Mouse (Mus musculus) midbrain, embryonic 11.5 days (tissue): ENCODE measurements around the gene Osbpl2. TPM values are rescaled to one million over a fixed set of nuclear protein-coding genes. Genes with fewer than 3 reads are reported as not detected.

Source experiments
- ATAC-seq: fragments of 200-750 bp; cut with Nextera tagmentation; 2 replicates; pipeline ENCODE4 v1.8.0; 2017; ENCODE audit warnings: moderate TSS enrichment, moderate library complexity; ENCODE audit not compliant: low FRiP score
- DNase-seq: peaks from one replicate; pipeline ENCODE4 v3.0.0; 2015; ENCODE audit warnings: low spot score; ENCODE audit errors: missing footprints
- H3K27ac ChIP-seq: fragments of 300-500 bp; sonication (generic); 2 replicates; pipeline ENCODE4 v1.5.1; 2014; ENCODE audit warnings: low read depth, low read length
- H3K27me3 ChIP-seq: fragments of 300-500 bp; sonication (generic); 2 replicates; pipeline ENCODE4 v1.6.1; 2014; ENCODE audit warnings: mild to moderate bottlenecking, low read length, moderate library complexity, mixed read lengths; ENCODE audit not compliant: control insufficient read depth, insufficient read depth
- H3K36me3 ChIP-seq: fragments of 300-500 bp; sonication (generic); 2 replicates; pipeline ENCODE4 v1.6.1; 2014; ENCODE audit warnings: mild to moderate bottlenecking, low read length, moderate library complexity, mixed read lengths; ENCODE audit not compliant: control insufficient read depth, insufficient read depth
- H3K4me1 ChIP-seq: fragments of 300-500 bp; sonication (generic); 2 replicates; pipeline ENCODE4 v1.6.1; 2014; ENCODE audit warnings: low read length; ENCODE audit not compliant: control insufficient read depth, insufficient read depth
- H3K4me2 ChIP-seq: fragments of 300-500 bp; sonication (generic); 2 replicates; pipeline ENCODE4 v1.6.1; 2014; ENCODE audit warnings: mild to moderate bottlenecking, moderate library complexity
- H3K4me3 ChIP-seq: fragments of 300-500 bp; sonication (generic); 2 replicates; pipeline ENCODE4 v1.5.1; 2014; ENCODE audit warnings: low read depth, low read length
- H3K9ac ChIP-seq: fragments of 300-500 bp; sonication (generic); 2 replicates; pipeline ENCODE4 v1.6.1; 2014; ENCODE audit warnings: low read length
- H3K9me3 ChIP-seq: fragments of 300-500 bp; sonication (generic); 2 replicates; pipeline ENCODE4 v1.6.1; 2016; ENCODE audit warnings: low read length; ENCODE audit not compliant: control insufficient read depth
- WGBS: fragments of 180-500 bp; shearing (Covaris S2); extraction: QIAGEN DNeasy Blood & Tissue Kit; methylation state at CpG from one replicate; pipeline ENCODE4 v1.1.7; 2014; 5-methylcytosine and 5-hydroxymethylcytosine counted together
- polyA plus RNA-seq: library from polyadenylated mRNA; unstranded; fragments of >200 nt; fragmentation: Nextera tagmentation; extraction: Ambion mirVana; gene quantifications from 2 replicates; pipeline ENCODE4 v1.2.1, GENCODE M21; 2014

Osbpl2 gene
- 43.3 and 46.3 TPM in 2 replicates for polyA plus RNA-seq

DNA sequence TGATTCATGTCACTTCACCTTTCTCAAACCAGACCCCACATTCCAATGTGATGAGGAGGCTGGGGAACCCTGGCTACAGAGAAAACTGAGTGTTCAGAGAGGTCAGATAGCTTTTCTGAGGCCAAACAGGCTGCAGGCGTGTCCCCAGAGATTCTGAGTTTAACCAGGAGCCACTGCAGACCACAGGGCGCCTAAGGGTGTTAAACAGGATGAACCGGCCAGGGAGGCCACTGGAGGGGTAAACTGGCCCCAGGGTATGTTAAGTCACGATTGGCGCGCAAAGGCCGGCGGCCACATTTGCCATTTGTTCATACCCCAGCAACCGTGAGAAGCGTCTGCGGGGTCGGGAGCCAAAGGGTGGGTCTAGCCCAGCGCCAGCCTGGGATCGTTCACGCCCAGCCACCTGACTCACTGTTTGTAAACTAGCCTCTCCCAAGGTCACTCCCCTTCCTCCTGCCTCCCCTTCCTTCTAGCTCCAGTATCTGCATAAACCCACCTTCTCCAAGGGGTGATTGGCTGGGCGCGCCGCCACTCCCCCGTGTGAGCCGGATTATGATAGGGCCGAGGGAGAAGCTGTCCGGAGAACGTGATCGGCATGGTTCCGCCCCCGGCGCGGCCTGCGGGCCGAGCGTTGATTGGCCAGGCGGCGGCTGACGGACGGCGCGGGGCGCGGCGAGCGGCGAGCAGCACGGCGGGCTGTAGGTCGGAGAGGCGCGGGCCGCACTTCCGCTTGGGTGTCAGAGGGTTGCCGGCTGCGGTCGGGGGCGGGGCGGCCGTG is at the start of gene Osbpl2:
TSS of gene Osbpl2 (plus strand) at position 646 of the 778 bp plus-strand sequence.
- peaks cover 2% of the 10 kb centered on the region; the same call in 1 of the 2 replicates for H3K36me3 ChIP-seq
- WGBS, result under 1% methylated on average over 52 of the region's 55 CpGs

DNA sequence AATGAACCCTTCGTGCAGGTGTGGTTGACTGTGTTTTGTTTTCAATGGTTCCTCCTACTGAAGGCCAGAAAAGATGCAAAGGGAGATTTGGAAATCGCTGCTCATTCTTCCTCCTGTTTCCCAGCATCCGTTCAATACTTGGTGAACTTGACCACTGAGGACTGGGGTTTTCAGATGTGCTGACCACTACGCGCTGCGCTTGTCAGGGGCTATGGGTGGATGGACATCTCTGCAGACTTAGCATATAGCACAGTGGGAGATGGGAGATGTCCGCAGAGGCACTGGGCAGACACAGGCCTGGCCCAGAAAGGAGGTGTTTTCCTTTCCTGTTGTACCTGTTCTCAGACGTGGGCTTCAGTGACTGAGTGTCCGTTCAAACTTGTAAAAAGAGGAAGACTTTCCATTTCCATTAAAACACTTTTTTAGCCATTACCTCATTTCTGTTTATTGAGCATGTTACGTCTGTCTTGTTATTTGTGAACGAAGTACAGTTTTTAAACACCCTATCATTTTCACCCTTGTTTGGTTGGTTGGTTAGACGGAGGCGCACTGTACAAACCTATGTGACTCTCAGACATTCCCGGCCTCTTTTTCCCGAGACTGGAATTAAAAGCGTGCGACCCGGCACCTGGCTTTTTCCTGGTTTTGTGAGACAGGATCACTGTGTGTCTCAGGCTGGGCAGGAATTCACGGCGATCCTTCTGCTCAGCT is 49.2 kb upstream of the Osbpl2 start:
- ATAC-seq, result peak; percentile 25; the same call in 1 of the 2 replicates
- Histone ChIP-seq H3K36me3 (peaks cover 4% of the 10 kb centered on the region; the same call in 1 of the 2 replicates), H3K9me3 (no peaks in the 10 kb centered on the region)

More for the DNA sequence above, at the start of gene Osbpl2:
- Histone ChIP-seq H3K4me3 (peak within 1 kb of the TSS; percentile 91), H3K9ac (peak within 1 kb of the TSS; percentile 80), H3K27me3 (no peaks in the 10 kb centered on the region), H3K4me2 (peak within 1 kb of the TSS; percentile 94), H3K27ac (peak within 1 kb of the TSS; percentile 94), H3K4me1 (peaks cover 36% of the 10 kb centered on the region), H3K9me3 (no peaks in the 10 kb centered on the region; the same call in 1 of the 2 replicates)
- ATAC-seq (peak; percentile 96), DNase-seq (peak; percentile 99)

DNA sequence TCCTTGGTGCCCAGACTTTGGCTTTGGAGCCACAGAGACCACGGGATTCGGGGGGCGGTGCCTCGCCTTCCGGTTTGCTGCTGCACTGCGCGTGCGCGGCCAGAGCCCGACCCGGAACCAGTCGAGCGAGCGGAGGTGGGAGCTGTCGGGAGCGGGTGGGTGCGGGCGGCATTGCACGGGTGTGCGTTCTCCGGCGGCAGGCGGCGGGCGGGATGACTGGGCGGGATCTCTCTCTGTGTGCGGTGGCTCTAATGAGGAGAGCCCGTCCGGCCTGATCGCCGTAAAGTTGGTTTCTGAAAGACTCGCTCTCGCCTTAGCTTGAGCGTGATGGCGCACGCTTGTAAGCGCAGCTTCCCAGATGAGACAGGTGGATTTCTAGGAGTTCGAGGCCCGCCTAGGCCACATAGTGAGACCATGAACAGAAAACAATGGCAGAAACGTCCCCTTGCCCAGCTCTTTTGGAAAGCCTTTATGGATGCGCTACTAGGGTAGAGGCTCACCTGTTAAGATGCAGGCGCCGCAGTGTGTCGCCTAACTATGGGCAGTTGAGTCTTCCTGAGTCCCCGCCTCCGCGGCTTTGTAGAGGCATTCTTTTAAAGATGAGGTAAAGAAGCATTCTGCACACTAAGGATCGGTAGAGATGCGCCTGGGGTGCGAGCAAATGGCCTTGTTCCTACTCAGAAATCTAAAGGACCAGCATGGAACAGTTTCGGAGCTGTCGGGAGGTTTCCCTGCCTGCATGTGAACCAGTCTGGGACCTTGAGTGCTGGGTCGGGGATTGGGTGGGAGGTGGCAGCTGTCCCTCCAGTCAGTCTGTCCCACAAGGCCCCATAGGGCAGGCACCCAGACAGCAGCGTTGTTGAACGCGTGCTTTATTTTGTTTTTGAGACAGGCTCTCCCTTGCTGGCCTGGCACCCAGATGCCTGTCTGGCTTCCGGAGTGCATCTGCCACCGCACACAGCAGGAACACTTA is 48.3 kb upstream of the Osbpl2 start, which contains the start of gene Mtg2:
TSS of gene Mtg2 (plus strand) at position 108 of the 973 bp plus-strand sequence.
- ATAC-seq (peak; percentile 96), DNase-seq (peak; percentile 99)
- Histone ChIP-seq H3K4me2 (peak within 1 kb of the TSS; percentile 95), H3K9me3 (no peaks in the 10 kb centered on the region), H3K27ac (peak within 1 kb of the TSS; percentile 30; the same call in 1 of the 2 replicates), H3K27me3 (no peaks in the 10 kb centered on the region), H3K4me1 (peaks cover 8% of the 10 kb centered on the region), H3K36me3 (peaks cover 4% of the 10 kb centered on the region; the same call in 1 of the 2 replicates), H3K9ac (peak within 1 kb of the TSS; percentile 87), H3K4me3 (peak within 1 kb of the TSS; percentile 75)
- WGBS, result 6% methylated on average over 58 of the region's 58 CpGs

More for the DNA sequence above, 49.2 kb upstream of the Osbpl2 start:
- no peak overlapping the region for H3K27ac ChIP-seq
- peak overlapping the region; percentile 87 for H3K9ac ChIP-seq
- no peak for DNase-seq
- H3K27me3 ChIP-seq, result no peaks in the 10 kb centered on the region
- H3K4me3 ChIP-seq, result peak overlapping the region; percentile 75
- WGBS, result 38% methylated on average over 20 of the region's 20 CpGs
- H3K4me2 ChIP-seq, result peak overlapping the region; percentile 95
- H3K4me1 ChIP-seq, result peaks cover 8% of the 10 kb centered on the region

DNA sequence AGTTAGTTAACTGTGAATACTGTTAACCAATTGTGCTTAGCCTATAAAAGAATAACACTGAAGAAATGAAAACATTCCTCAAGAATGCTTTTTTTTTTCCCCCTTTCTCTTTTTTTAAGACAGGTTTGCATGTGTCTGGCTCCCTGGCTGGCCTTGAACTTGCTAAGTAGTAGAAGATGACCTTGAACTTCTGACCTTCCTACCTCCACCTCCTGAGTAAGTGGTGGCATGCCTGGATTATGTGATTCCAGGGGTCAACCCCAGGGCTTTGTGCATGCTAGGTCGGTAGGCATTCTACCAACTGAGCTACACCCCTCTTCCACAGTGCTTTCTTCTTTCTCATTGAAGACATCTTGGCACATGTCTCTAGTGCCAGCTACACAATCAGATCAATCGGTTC is 47.4 kb upstream of the Osbpl2 start:
- H3K9me3 ChIP-seq, result no peaks in the 10 kb centered on the region
- no peak overlapping the region for H3K27ac ChIP-seq
- peaks cover 8% of the 10 kb centered on the region for H3K4me1 ChIP-seq
- no peaks in the 10 kb centered on the region for H3K27me3 ChIP-seq
- ATAC-seq (no peak), DNase-seq (peak; percentile 67)
- H3K36me3 ChIP-seq, result peaks cover 4% of the 10 kb centered on the region; the same call in 1 of the 2 replicates
- H3K4me3 ChIP-seq, result no peak overlapping the region
- H3K4me2 ChIP-seq, result no peak overlapping the region
- H3K9ac ChIP-seq, result no peak overlapping the region
- 90% methylated on average over 2 of the region's 2 CpGs for WGBS

DNA sequence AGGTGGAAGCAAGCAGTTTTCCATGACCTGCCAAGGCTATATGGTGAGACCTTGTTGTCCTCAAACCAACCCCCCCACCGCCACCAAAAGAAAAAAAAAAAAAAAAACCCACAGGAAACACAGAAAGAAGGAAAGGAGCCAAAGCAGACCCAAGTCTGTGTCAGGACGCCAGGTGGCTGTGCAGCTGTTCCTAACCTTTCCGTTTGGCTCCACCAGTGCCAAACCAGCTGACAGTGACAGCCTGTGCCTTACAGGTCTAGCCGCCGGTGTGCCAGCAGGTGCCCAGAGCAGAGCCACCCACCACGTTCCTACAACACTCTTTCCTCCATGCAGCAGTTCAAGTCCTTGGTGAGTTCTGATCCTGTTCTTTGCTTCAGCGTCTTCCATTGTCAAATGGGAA is 46.2 kb upstream of the Osbpl2 start:
- WGBS, result 92% methylated on average over 7 of the region's 7 CpGs
- Histone ChIP-seq H3K4me3 (no peak overlapping the region), H3K4me1 (peaks cover 8% of the 10 kb centered on the region), H3K27ac (no peak overlapping the region), H3K27me3 (no peaks in the 10 kb centered on the region), H3K9me3 (no peaks in the 10 kb centered on the region), H3K4me2 (no peak overlapping the region), H3K9ac (no peak overlapping the region), H3K36me3 (no peaks in the 10 kb centered on the region)
- ATAC-seq (no peak), DNase-seq (peak; percentile 2)

DNA sequence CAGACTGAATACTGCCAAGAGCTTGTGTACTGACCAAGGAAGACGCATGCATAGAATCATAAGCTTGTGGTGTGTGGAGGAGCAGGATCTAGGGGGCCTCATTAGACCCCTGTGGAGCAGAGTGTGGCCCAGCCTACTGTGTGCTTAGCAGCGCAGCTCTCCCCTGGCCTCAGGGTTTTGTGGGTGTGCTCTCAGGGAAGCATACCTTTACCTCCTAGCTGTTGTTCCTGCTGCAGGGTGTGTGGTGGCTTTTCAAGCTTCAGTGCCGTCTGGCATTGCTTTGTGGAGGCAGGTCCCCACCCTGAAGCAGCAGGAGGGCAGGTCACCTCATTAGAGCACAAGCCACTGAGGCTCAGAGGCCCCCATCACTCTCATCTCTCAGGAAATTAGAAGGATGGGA is 41.5 kb upstream of the Osbpl2 start:
- no peaks in the 10 kb centered on the region for H3K36me3 ChIP-seq
- WGBS, result 65% methylated on average over 3 of the region's 3 CpGs
- no peak for DNase-seq
- H3K4me1 ChIP-seq, result no peaks in the 10 kb centered on the region
- H3K4me3 ChIP-seq, result no peak overlapping the region
- no peak overlapping the region for H3K27ac ChIP-seq
- no peaks in the 10 kb centered on the region for H3K27me3 ChIP-seq
- no peaks in the 10 kb centered on the region for H3K9me3 ChIP-seq
- no peak for ATAC-seq
- H3K4me2 ChIP-seq, result no peak overlapping the region
- no peak overlapping the region for H3K9ac ChIP-seq

DNA sequence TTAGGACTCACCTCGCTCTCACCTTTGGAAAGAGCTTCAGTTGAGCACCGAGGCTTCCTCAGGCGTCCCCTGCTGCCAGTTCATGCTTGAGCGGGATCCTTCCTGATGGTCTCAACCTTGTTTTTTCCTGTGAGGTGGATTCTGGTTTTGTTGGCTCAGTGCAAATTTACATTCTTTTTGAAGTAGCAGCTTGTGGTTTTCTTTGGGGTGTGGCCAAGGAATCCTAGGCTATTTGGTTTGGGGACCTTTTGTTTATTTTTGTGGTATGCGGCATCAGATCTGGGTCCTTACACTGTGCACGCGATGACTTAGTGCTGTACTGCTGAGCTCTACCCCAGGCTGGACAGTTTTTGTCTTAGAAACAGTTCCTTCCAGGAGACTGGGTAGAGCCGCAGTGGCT is 38.4 kb upstream of the Osbpl2 start:
- Histone ChIP-seq H3K9me3 (no peaks in the 10 kb centered on the region), H3K27ac (no peak overlapping the region), H3K4me2 (no peak overlapping the region), H3K36me3 (no peaks in the 10 kb centered on the region), H3K9ac (no peak overlapping the region), H3K4me1 (no peaks in the 10 kb centered on the region), H3K4me3 (no peak overlapping the region), H3K27me3 (no peaks in the 10 kb centered on the region)
- DNase-seq (peak; percentile 17), ATAC-seq (no peak)
- 95% methylated on average over 8 of the region's 8 CpGs for WGBS

DNA sequence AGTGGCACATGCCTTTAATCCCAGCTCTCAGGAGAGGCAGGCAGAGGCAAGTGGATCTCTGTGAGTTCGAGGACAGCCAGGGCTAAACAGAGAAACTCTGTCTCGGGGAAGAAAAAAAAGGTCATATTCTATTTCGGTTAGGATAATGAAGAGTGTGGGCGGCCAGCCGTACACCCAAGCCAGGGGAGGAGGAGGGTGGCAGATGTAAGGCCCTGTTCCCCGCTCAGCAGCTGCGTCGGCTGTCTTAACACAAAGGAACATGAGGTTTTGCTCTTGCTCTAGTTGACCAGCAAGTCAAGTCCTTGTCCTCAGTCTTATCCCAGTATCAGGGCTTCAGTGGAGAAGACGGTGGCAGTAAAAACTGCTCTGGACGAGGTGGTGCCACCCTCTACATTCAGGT is 36.0 kb upstream of the Osbpl2 start:
- no peaks in the 10 kb centered on the region for H3K4me1 ChIP-seq
- H3K9me3 ChIP-seq, result no peaks in the 10 kb centered on the region
- no peak overlapping the region for H3K4me3 ChIP-seq
- H3K4me2 ChIP-seq, result no peak overlapping the region
- no peak overlapping the region for H3K27ac ChIP-seq
- ATAC-seq (no peak), DNase-seq (no peak)
- no peak overlapping the region for H3K9ac ChIP-seq
- H3K36me3 ChIP-seq, result no peaks in the 10 kb centered on the region
- H3K27me3 ChIP-seq, result no peaks in the 10 kb centered on the region
- WGBS, result 86% methylated on average over 10 of the region's 10 CpGs
